Mouse (Mus musculus) activated CD4-positive, CD25-positive, alpha-beta regulatory T cell, adult 9 weeks (primary cell): ENCODE measurements around the gene Clec4d. TPM values are rescaled to one million over a fixed set of nuclear protein-coding genes. Genes with fewer than 3 reads are reported as not detected.

Experiments used
- polyA plus RNA-seq: library from polyadenylated mRNA; unstranded; fragments of 100-300 nt; shearing (Covaris generic); gene quantifications from one replicate; pipeline ENCODE4 v1.2.1, GENCODE M21; 2017

Clec4d gene
- not detected for polyA plus RNA-seq

DNA sequence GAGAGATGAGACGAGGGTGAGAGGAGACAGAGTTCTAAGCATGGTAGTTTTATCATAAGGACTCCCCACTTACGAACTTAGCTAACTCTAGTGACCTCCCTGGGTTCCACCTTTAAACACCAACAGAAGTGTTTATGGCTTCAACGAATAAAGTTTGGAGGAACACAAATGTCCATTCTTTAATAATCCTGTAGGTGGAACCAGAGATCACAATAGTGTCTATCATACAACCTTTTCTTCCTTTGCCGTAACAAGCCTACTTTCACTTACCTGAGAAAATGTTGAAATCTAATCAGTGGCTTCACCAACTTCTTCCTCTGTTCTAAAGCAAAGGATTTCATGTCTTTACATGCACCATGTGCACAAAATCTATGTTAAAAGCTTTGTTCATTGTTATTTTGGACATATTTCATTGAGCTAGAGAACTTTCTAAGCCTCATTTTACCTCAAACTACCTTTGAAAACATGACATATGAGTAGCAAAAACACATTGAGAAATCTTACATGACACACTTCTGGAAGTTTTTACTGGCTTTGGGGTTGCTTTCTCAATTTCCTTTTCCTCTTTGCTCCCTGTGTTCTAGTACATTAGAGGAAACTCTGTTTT, at the start of gene Clec4d:
Gene Clec4d (plus strand): TSS at position 557 of the 607 bp plus-strand sequence.

DNA sequence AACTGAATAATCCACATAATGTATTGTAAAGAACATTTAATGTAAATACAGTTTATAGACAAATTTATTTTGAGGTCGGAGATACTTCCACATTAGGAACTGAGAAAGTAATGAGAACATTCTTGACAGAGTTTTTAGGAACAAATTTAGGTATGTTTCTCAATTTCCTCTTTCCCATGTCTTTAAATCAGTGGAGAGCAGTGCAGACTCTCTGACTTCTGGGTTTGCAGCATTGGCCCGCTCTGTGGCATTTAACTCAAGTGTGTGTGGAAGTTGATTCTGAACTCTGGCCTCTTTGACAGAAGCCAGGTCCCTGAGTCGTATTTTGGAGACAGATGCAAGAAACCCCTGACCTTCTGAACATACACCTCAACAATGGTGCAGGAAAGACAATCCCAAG, 32.3 kb upstream of the Clec4d start, which contains the start of gene Clec4n:
Gene Clec4n (plus strand): TSS at position 200 of the 400 bp plus-strand sequence.

DNA sequence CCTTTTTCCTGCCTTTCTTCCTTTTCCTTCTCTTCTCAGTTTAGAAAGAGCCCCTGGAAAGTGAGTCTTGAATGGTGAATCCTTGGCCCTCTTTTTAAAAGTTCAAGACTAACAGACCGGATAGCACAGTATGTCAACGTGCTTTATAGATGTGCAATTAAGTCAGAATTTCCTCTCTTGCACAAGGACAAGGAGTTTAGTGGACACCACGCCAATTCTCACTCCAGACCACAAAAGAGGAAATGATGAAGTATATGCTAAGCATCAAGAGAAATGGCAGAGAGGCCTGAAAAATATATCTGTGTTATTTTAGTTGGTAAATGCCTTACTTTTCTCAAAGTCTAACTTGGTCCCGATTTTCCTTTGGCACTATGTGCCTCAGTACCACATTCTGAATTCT, 27.8 kb downstream of the Clec4d start, which contains the start of gene Clec4e:
Gene Clec4e (minus strand): TSS at position 118 of the 400 bp plus-strand sequence.

DNA sequence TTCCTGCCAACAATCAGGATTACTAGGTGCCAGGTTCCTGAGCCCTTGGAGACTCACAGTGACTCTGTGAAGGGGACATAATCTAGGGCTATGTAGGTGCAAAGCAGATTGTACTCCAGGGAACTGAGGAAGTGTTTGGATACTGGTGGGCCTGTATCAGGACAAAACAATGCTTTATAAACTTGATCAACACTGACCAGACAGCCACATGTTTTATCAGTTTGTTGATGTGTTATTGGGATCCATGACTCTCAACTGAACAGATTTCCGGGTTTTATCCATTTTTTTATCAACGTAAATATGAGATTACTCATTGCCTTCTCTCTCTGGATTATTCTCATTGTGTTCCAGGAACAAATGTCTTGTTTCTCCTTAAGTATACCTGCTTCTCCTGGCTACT, 46.1 kb downstream of the Clec4d start, which contains the start of gene Vmn2r19:
Gene Vmn2r19 (plus strand): TSS at position 301 of the 400 bp plus-strand sequence.

Other genes starting within 250 kb of the Clec4d start
- gene Clec4b1, start 212.1 kb upstream of the Clec4d start, polyA plus RNA-seq = 0.59 TPM
- 0.31 TPM for gene Clec4a2, start 155.7 kb upstream of the Clec4d start, polyA plus RNA-seq
- gene Clec4b2, start 89.2 kb upstream of the Clec4d start, polyA plus RNA-seq = not detected
- gene Clec4n, start 32.3 kb upstream of the Clec4d start, polyA plus RNA-seq = 3.6 TPM
- gene Clec4e, start 27.8 kb downstream of the Clec4d start, polyA plus RNA-seq = not detected
- not detected for gene Vmn2r19, start 46.2 kb downstream of the Clec4d start, polyA plus RNA-seq
- not detected for gene Vmn2r20, start 156.0 kb downstream of the Clec4d start, polyA plus RNA-seq